Mouse (Mus musculus) forebrain, embryonic 10.5 days (tissue): Measurements from ENCODE around the gene Tex261. TPM values are rescaled to one million over a fixed set of nuclear protein-coding genes. Genes with fewer than 3 reads are reported as not detected.
"Not testable (repeated sequence)": the region's sequence is repeated elsewhere in the genome, so short reads cannot be mapped to it uniquely, and the experiment has no call there.

Experiments
- DNase-seq: peaks from one replicate; pipeline ENCODE4 v3.0.0-alpha.2; 2017; ENCODE audit warnings: low spot score; ENCODE audit errors: extremely low spot score
- H3K27ac ChIP-seq: fragments of 300-500 bp; sonication (generic); 2 replicates; pipeline ENCODE4 v1.5.1; 2016; ENCODE audit warnings: mild to moderate bottlenecking
- H3K27me3 ChIP-seq: fragments of 300-500 bp; sonication (generic); 2 replicates; pipeline ENCODE4 v1.6.1; 2016; ENCODE audit warnings: mild to moderate bottlenecking; ENCODE audit not compliant: poor library complexity, severe bottlenecking
- H3K36me3 ChIP-seq: fragments of 300-500 bp; sonication (generic); replicated peaks from 2 replicates; pipeline ENCODE4 v1.6.1; 2016; ENCODE audit warnings: mild to moderate bottlenecking, moderate library complexity
- H3K4me1 ChIP-seq: fragments of 300-500 bp; sonication (generic); 2 replicates; pipeline ENCODE4 v1.6.1; 2016
- H3K4me3 ChIP-seq: fragments of 300-500 bp; sonication (generic); 2 replicates; pipeline ENCODE4 v1.5.1; 2016; ENCODE audit warnings: mild to moderate bottlenecking, moderate library complexity
- H3K9me3 ChIP-seq: fragments of 300-500 bp; sonication (generic); 2 replicates; pipeline ENCODE4 v1.6.1; 2016; ENCODE audit warnings: mild to moderate bottlenecking, moderate library complexity
- WGBS: fragments of 180-500 bp; shearing (Covaris S2); methylation state at CpG from one replicate; pipeline ENCODE4 v1.1.7; 2016; 5-methylcytosine and 5-hydroxymethylcytosine counted together
- polyA plus RNA-seq: library from polyadenylated mRNA; unstranded; fragments of >200 nt; fragmentation: Nextera tagmentation; extraction: Ambion mirVana; gene quantifications from 2 replicates; pipeline ENCODE4 v1.2.1, GENCODE M21; 2016

Tex261 gene
- 80.7 and 85.0 TPM in 2 replicates for polyA plus RNA-seq

- no peaks in the 10 kb centered on the region for H3K27me3 ChIP-seq
- H3K9me3 ChIP-seq, result no peaks in the 10 kb centered on the region
- peaks cover 30% of the 10 kb centered on the region for H3K36me3 ChIP-seq
- peak; percentile 88 for DNase-seq
- H3K4me1 ChIP-seq, result peaks cover 27% of the 10 kb centered on the region
- under 1% methylated on average over 45 of the region's 45 CpGs for WGBS
- H3K27ac ChIP-seq, result peak within 1 kb of the TSS; percentile 91
- peak within 1 kb of the TSS; percentile 93 for H3K4me3 ChIP-seq
Measured at GRCm38 (mm10) chr6:83775638-83776293, at the start of gene Tex261. Gene Tex261, minus strand, starts transcription at chr6:83775813.

GRCm38 (mm10) chr6:83821856-83822255 lies 46.2 kb upstream of the Tex261 start:
- DNase-seq, result no peak
- H3K27ac ChIP-seq, result no peak overlapping the region
- 95% methylated on average over 2 of the region's 2 CpGs for WGBS
- peaks cover 21% of the 10 kb centered on the region for H3K4me1 ChIP-seq
- H3K9me3 ChIP-seq, result no peaks in the 10 kb centered on the region
- H3K4me3 ChIP-seq, result no peak overlapping the region
- H3K27me3 ChIP-seq, result no peaks in the 10 kb centered on the region
- H3K36me3 ChIP-seq, result peaks cover 18% of the 10 kb centered on the region

GRCm38 (mm10) chr6:83820727-83821515 lies 45.3 kb upstream of the Tex261 start:
- WGBS, result 95% methylated on average over 2 of the region's 2 CpGs
- no peaks in the 10 kb centered on the region for H3K27me3 ChIP-seq
- peaks cover 26% of the 10 kb centered on the region for H3K36me3 ChIP-seq
- H3K4me3 ChIP-seq, result no peak overlapping the region
- H3K27ac ChIP-seq, result no peak overlapping the region
- no peak for DNase-seq
- H3K4me1 ChIP-seq, result peaks cover 21% of the 10 kb centered on the region
- no peaks in the 10 kb centered on the region for H3K9me3 ChIP-seq

- Histone ChIP-seq H3K27me3 (no peaks in the 10 kb centered on the region), H3K27ac (peak overlapping the region; percentile 52; the same call in 1 of the 2 replicates), H3K4me1 (peaks cover 21% of the 10 kb centered on the region), H3K9me3 (no peaks in the 10 kb centered on the region), H3K36me3 (peaks cover 46% of the 10 kb centered on the region), H3K4me3 (no peak overlapping the region)
- WGBS, result 79% methylated on average over 1 of the region's 1 CpGs
- DNase-seq, result no peak
Measured at GRCm38 (mm10) chr6:83818996-83819395, 43.4 kb upstream of the Tex261 start.

GRCm38 (mm10) chr6:83815801-83816200 lies 40.2 kb upstream of the Tex261 start:
- Histone ChIP-seq H3K27ac (no peak overlapping the region), H3K36me3 (peaks cover 76% of the 10 kb centered on the region), H3K9me3 (no peaks in the 10 kb centered on the region), H3K27me3 (no peaks in the 10 kb centered on the region), H3K4me3 (no peak overlapping the region), H3K4me1 (peaks cover 21% of the 10 kb centered on the region)
- DNase-seq, result no peak
- 94% methylated on average over 3 of the region's 3 CpGs for WGBS

- Histone ChIP-seq H3K27me3 (no peaks in the 10 kb centered on the region), H3K36me3 (peaks cover 56% of the 10 kb centered on the region), H3K4me3 (no peak overlapping the region), H3K27ac (no peak overlapping the region), H3K4me1 (no peaks in the 10 kb centered on the region), H3K9me3 (no peaks in the 10 kb centered on the region)
- 91% methylated on average over 3 of the region's 3 CpGs for WGBS
- no peak for DNase-seq
Measured at GRCm38 (mm10) chr6:83802846-83803245, 27.2 kb upstream of the Tex261 start.

GRCm38 (mm10) chr6:83802033-83802432 lies 26.4 kb upstream of the Tex261 start:
- H3K27ac ChIP-seq, result no peak overlapping the region
- H3K9me3 ChIP-seq, result no peaks in the 10 kb centered on the region
- peaks cover 48% of the 10 kb centered on the region for H3K36me3 ChIP-seq
- H3K27me3 ChIP-seq, result no peaks in the 10 kb centered on the region; the same call in 1 of the 2 replicates
- 91% methylated on average over 5 of the region's 5 CpGs for WGBS
- no peaks in the 10 kb centered on the region for H3K4me1 ChIP-seq
- H3K4me3 ChIP-seq, result no peak overlapping the region
- no peak for DNase-seq

GRCm38 (mm10) chr6:83796686-83797085 lies 21.1 kb upstream of the Tex261 start:
- no peaks in the 10 kb centered on the region; the same call in 1 of the 2 replicates for H3K27me3 ChIP-seq
- no peak for DNase-seq
- H3K27ac ChIP-seq, result no peak overlapping the region
- no peak overlapping the region for H3K4me3 ChIP-seq
- 66% methylated on average over 3 of the region's 3 CpGs for WGBS
- H3K9me3 ChIP-seq, result no peaks in the 10 kb centered on the region
- peaks cover 22% of the 10 kb centered on the region for H3K4me1 ChIP-seq
- peaks cover 15% of the 10 kb centered on the region for H3K36me3 ChIP-seq

GRCm38 (mm10) chr6:83795492-83795900 lies 19.9 kb upstream of the Tex261 start:
- peak overlapping the region; percentile 91 for H3K4me3 ChIP-seq
- WGBS, result 21% methylated on average over 13 of the region's 13 CpGs
- H3K4me1 ChIP-seq, result peaks cover 22% of the 10 kb centered on the region
- DNase-seq, result no peak
- H3K27ac ChIP-seq, result peak overlapping the region; percentile 94
- peaks cover 3% of the 10 kb centered on the region for H3K36me3 ChIP-seq
- no peaks in the 10 kb centered on the region for H3K9me3 ChIP-seq
- no peaks in the 10 kb centered on the region; the same call in 1 of the 2 replicates for H3K27me3 ChIP-seq

- peak within 1 kb of the TSS; percentile 94 for H3K27ac ChIP-seq
- H3K4me1 ChIP-seq, result peaks cover 22% of the 10 kb centered on the region
- no peaks in the 10 kb centered on the region for H3K9me3 ChIP-seq
- WGBS, result under 1% methylated on average over 43 of the region's 43 CpGs
- no peaks in the 10 kb centered on the region; the same call in 1 of the 2 replicates for H3K27me3 ChIP-seq
- peak within 1 kb of the TSS; percentile 91 for H3K4me3 ChIP-seq
- H3K36me3 ChIP-seq, result no peaks in the 10 kb centered on the region
- DNase-seq, result peak; percentile 92
Measured at GRCm38 (mm10) chr6:83794760-83795296, 19.2 kb upstream of the Tex261 start, which contains the start of gene Nagk. Gene Nagk, plus strand, starts transcription at chr6:83794982.

- Histone ChIP-seq H3K9me3 (no peaks in the 10 kb centered on the region), H3K4me3 (no peak overlapping the region), H3K4me1 (peaks cover 35% of the 10 kb centered on the region), H3K36me3 (no peaks in the 10 kb centered on the region), H3K27ac (no peak overlapping the region), H3K27me3 (no peaks in the 10 kb centered on the region)
- DNase-seq, result no peak
- 69% methylated on average over 4 of the region's 4 CpGs for WGBS
Measured at GRCm38 (mm10) chr6:83791251-83791890, 15.8 kb upstream of the Tex261 start.

GRCm38 (mm10) chr6:83790533-83790932 lies 14.9 kb upstream of the Tex261 start:
- not testable (repeated sequence) for H3K27me3 ChIP-seq, H3K36me3 ChIP-seq, H3K9me3 ChIP-seq, H3K27ac ChIP-seq, DNase-seq, H3K4me3 ChIP-seq
- H3K4me1 ChIP-seq, result peaks cover 32% of the 10 kb centered on the region
- 93% methylated on average over 5 of the region's 5 CpGs for WGBS
